Mouse (Mus musculus) liver, adult 2 months (tissue): ENCODE data around the gene Cdkal1.

Experiments
- CTCF ChIP-seq: fragments of 200-500 bp; IDR thresholded peaks from 2 replicates; pipeline ENCODE4 v1.5.1; 2011; ENCODE audit warnings: low read depth, low read length, control low read depth
- POLR2A ChIP-seq: fragments of 200-500 bp; IDR thresholded peaks from 2 replicates; pipeline ENCODE4 v1.6.1; 2011; ENCODE audit warnings: low read length, control low read depth; ENCODE audit not compliant: insufficient read depth; ENCODE audit errors: extremely low read depth

GRCm38 (mm10) chr13:29414470-29414869 is 441.0 kb downstream of the Cdkal1 start:
- TF ChIP-seq POLR2A (no peak), CTCF (no peak)
